Mouse (Mus musculus) 3T3-L1 (cell line): ENCODE measurements around the gene Gba.
"Not testable (repeated sequence)": the region's sequence is repeated elsewhere in the genome, so short reads cannot be mapped to it uniquely, and the experiment has no call there.

ENCODE experiments used
- DNase-seq: peaks from one replicate; pipeline ENCODE4 v3.0.0-alpha.2; 2015; ENCODE audit warnings: low read depth, low spot score

The Gba gene

GRCm38 (mm10) chr3:89214681-89215411 is 12.1 kb downstream of the Gba start, which contains the start of gene Thbs3:
Thbs3 (plus strand) TSS chr3:89215180.
- DNase-seq, result peak; percentile 67

- DNase-seq, result peak; percentile 98
Observed at GRCm38 (mm10) chr3:89215853-89216252, 13.1 kb downstream of the Gba start.

DNA sequence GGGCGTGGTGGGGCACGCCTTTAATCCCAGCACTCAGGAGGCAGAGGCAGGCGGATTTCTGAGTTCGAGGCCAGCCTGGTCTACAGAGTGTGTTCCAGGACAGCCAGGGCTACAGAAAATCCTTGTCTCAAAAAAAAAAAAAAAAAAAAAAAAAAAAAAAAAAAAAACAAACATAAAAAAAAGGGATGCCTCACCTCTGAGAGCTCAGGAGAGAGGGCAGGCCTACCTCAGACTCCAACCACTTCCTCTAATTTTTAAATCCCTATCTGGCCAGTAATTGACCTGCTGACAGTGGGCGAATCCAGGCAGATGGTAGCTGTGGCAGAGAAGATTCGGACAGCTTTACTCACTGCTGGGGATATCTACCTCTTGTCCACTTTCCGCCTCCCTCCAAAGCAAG is 13.7 kb downstream of the Gba start:
- DNase-seq, result not testable (repeated sequence)

DNA sequence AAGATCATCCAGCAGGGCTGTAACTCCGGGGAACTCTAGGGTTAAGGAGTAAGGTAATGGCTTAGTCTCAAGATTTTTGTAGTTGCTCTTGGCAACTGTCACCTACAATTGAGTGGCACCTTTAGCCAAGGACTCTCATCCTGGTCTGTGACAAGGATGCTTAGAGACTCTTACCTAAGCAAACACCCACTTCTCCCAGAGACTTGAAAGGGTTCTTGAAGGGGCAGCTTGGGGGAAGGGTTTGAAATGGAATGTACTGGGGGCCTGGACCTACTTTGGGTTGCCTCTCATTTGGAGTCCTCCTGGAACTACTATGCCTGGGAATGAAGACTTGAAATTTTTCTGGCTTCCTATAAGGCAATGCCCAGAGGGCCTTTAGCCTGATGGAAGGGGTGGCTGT is 15.5 kb downstream of the Gba start:
- no peak for DNase-seq

DNA sequence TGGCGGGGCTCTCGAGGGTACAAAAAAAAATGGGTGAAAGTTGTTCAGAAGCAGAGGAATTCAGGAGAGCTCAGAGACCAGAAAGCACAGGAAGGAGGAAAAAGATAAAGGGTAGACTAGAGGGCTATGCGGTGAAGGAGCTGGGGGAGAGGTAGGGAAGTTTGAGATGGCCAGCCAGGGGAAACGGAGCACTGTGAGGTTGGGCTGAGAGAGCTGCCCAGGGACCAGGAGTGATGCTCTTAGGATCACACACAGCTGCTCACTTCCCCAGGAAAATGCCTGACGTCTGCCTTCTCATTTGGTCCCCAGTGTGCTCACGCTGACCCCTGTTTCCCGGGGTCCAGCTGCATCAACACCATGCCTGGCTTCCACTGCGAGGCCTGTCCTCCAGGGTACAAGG is 16.8 kb downstream of the Gba start:
- peak; percentile 51 for DNase-seq

DNA sequence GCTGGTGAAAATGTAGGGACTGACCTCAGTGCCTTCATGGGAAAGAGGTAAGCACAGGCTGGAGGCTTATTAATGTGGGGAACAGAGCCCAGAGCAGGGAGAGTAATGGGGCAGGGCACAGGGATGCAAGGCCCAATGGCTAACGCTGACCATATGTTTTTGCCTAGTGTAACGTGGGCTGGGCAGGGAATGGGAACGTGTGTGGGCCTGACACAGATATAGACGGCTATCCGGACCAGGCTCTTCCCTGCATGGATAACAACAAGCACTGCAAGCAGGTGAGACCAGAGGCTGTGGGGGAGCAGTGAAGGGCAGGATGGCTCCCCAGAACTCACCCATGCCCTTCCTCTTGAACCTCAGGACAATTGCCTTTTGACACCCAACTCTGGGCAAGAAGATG is 18.4 kb downstream of the Gba start:
- DNase-seq, result no peak

DNA sequence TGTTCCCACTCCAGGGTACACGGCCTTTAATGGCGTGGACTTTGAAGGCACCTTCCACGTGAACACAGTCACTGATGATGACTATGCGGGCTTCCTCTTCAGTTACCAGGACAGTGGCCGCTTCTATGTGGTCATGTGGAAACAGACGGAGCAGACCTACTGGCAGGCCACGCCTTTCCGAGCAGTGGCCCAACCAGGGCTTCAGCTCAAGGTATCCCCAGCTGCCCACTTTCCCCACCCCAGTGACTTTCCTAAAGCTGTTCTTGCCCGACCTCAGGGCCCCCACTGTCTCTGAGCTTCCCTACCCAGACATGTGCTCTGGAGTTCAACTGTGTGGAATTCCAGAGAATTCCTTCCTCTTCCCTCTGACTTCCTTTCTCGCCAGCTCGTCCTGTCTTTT is 22.1 kb downstream of the Gba start:
- no peak for DNase-seq

- DNase-seq, result no peak
Observed at GRCm38 (mm10) chr3:89225321-89225815, 22.6 kb downstream of the Gba start.

- DNase-seq, result no peak
Observed at GRCm38 (mm10) chr3:89225918-89226317, 23.2 kb downstream of the Gba start.

DNA sequence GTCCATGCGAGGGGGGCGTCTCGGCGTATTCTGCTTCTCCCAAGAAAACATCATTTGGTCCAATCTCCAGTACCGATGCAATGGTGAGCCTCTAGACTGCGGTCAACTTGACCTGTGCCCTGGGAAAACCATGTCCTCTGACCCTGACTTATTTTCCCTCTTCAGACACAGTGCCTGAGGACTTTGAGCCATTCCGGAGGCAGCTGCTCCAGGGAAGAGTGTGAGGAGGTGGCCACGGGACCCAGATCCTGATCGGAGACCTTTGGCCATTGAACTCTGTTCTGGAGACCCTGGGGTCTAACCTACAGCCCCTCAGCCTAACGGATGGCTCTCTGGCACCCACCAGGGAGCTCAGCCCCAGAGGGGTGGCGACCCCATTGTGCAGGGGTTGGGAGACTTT is 23.6 kb downstream of the Gba start:
- no peak for DNase-seq

- no peak for DNase-seq
Observed at GRCm38 (mm10) chr3:89226900-89227299, 24.2 kb downstream of the Gba start, which contains the start of gene Mtx1. Mtx1 (minus strand) TSS chr3:89227088.

DNA sequence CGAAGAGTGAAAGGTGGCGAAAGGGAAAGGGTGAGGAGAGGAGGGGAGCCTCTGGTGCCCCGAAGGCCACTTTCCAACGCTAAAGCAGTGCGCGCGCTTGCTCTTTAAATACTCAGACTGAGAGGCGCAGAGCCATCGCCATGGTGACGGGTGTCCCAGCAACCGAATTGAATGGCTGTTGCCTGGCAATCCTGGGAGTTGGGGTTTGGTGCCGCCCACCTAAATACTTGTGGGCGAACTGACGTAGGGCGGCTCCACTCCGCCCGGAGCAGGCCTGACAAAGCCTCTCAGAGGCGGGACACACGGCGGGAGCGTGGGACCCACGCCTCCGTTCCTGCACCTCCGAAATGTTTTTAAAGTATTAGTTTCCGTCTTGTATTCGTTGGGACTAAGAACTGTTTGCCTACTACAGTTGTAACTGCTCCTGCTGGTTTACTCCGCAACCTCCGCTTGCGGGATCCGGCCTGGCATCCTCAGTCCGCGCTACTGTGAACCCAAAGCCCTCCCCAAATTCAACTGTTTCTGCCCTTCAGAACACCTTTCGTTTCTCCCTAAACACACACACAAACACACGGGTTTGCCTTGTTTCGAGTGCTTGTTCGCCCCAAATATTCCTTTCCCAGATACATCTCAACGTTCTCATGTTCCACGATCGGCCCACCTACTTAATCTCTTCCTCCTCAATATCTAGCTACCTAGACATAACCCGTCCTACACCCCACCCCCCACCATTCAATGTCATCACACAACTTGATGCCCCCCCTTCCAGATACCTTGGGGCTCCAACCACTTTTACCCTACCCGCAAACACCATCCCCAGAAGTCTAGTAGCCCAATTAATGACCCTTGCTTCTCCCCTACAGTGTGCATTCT is 24.8 kb downstream of the Gba start:
- peak; percentile 97 for DNase-seq

DNA sequence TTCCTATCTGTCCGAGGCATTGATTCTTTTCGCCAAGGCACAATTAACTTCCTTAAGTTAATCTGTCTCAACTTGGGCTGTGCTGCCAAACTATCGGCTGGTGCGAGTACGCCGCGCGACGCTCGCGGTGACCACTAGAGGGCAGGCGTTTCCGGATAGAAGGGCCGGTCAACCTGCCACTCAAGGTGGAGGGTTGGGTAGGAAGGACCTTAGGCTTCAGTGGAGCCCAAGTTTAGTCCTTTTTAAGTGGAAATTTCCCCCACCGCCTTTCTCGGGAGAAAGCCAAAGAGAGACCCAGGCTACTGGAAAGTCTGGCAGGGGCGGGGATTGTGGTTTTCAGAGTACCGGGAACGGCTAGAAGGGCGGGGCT is 25.4 kb downstream of the Gba start:
- DNase-seq, result peak; percentile 94

- DNase-seq, result no peak
Observed at GRCm38 (mm10) chr3:89228836-89229235, 26.1 kb downstream of the Gba start, which contains the start of gene Muc1. Muc1 (plus strand) TSS chr3:89229057.

DNA sequence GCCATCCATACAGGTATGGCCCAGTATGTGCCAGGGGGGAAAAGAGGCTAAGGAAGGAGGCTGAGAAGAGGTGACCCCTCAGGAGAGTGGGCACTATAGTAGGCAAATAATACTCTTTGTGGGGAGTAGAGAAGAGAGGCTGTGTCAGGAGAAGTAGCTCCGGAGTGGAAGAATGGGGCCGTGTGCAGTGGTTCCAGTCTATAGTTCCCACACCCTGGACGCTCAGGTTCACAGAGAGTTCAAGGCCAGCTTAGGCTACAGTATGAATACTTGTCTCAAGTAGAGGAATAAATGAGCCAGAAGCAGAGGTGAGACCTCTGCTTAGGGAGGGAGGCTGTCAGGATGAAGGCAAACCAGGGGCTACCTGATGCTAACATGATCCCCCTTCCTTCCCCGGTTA is 26.5 kb downstream of the Gba start:
- no peak for DNase-seq

GRCm38 (mm10) chr3:89230561-89230960 is 27.8 kb downstream of the Gba start:
- no peak for DNase-seq

- no peak for DNase-seq
Observed at GRCm38 (mm10) chr3:89231345-89231744, 28.6 kb downstream of the Gba start.

- DNase-seq, result no peak
Observed at GRCm38 (mm10) chr3:89231772-89232275, 29.1 kb downstream of the Gba start.

GRCm38 (mm10) chr3:89232614-89233013 is 29.9 kb downstream of the Gba start:
- DNase-seq, result no peak

DNA sequence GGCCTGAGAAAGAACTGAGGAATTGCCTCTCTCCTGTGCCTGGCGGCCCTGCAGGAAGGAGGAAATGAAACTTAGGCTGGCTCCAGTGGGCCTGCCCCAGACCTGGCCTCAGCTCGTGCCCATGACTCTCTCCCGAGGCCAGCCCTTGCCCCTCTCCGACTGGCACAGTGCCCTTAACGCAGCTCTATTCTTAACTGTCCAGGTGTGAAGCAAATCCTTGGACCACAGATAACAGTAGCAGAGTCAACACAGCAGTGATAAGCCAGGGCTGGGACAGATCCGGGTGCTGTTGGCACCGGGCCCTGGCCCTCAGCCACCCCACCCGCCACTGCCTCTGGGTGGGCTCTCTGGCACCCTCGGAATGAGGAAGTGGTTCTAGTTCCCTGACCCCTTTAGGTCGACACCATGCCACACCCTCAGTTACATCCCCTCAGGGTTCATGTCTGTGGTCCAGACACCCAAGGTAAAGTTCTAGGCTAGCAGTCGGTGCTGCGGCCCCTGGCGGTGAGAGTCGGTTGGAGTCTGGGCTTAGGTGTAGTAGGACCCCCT is 30.9 kb downstream of the Gba start:
- DNase-seq, result no peak

- no peak for DNase-seq
Observed at GRCm38 (mm10) chr3:89236516-89236915, 33.8 kb downstream of the Gba start.

- DNase-seq, result no peak
Observed at GRCm38 (mm10) chr3:89237682-89238081, 35.0 kb downstream of the Gba start.
